Mouse (Mus musculus): ENCODE data around the gene Muc1.

Gene Muc1

DNA sequence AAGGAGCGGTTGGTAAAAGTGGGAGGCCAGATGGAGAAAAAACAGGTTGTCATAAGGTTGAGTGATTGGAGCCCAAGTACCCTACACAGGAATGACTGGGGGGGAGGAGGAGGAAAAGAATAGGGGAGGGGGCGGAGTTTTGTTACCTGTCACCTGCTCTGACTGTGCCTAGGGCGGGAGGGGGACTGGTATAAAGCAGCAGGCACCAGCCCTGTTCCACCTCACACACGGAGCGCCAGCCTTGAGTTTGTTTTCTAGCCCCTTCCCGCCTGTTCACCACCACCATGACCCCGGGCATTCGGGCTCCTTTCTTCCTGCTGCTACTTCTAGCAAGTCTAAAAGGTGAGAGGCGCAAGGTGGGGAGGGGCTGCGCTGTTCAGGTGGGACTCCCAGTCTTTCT lies at the start of gene Muc1:
Gene Muc1 (plus strand): TSS at position 222 of the 400 bp plus-strand sequence.
- DNase-seq (ENCODE audit: low read depth, low spot score), result no peak

GRCm38 (mm10) chr3:89181749-89182500 lies 46.9 kb upstream of the Muc1 start:
- DNase-seq (ENCODE audit: low read depth, low spot score), result no peak

DNA sequence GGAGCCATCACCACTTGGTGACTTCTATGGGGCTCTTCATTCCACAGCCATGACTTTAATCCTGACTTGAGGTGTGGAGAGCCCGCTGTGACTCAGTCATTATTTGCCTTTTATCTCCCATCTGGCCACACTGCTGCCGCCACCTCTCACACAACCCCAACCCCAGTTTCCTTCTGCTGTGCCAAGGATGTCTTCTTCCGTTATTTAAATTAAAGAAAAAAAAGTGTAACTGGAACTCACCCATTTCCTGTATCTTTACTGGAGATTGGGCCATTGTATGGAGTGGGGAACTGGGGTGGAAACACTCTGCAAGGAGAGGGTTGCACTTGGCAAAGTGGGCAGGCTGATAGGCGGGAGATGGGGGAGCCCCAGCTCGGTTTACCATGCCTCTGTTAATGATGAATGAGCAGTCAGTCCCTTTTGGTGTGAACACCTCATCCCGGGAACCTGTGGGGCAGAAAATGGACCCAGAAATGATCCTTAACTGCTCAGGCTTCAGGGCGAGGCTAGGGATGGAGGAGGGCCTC lies 46.3 kb upstream of the Muc1 start:
- no peak for DNase-seq (ENCODE audit: low read depth, low spot score)

DNA sequence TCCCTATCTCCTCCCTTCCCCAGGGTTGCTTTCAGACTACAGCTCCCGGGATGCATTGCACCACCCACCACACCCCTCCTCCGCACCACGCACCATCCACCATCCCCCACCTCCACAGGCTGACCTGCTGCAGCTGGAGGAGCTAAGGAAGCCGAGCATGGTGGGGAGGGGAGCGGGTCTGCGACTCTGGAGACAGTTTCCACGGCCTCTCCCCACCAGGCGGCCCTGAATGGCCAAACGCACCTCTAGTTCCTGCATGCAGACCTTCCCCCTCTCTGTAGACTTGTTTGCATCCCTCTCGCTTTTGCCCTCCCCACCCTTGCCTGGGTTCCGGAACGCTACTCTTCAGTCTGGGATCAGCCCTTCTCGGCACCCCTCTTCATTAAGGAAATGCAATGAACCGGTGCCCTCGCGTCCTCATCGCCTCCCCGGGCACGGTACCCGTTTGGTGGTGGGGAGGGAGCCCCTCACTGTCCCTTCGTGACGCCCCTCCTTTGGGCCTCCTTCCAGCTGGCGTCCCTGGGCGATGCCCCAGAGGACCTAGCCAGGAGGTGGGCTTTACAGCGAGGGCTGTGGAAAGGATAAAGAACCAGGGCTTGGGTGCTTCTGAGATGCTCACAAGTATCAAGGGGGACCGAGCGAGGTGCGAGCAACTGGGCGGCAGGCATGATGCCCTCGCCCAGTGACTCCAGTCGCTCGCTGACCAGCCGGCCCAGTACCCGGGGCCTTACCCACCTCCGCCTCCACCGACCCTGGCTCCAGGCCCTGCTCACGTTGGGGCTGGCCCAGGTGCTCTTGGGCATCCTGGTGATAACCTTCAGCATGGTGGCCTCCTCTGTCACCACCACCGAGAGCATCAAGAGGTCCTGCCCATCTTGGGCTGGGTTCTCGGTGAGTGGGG lies 45.5 kb upstream of the Muc1 start, which contains the start of gene Fam189b:
Gene Fam189b (plus strand): TSS at position 86 of the 901 bp plus-strand sequence.
- peak; percentile 61 for DNase-seq (ENCODE audit: low read depth, low spot score)

- no peak for DNase-seq (ENCODE audit: low read depth, low spot score)
Observed at GRCm38 (mm10) chr3:89183959-89184315, 44.9 kb upstream of the Muc1 start.

DNA sequence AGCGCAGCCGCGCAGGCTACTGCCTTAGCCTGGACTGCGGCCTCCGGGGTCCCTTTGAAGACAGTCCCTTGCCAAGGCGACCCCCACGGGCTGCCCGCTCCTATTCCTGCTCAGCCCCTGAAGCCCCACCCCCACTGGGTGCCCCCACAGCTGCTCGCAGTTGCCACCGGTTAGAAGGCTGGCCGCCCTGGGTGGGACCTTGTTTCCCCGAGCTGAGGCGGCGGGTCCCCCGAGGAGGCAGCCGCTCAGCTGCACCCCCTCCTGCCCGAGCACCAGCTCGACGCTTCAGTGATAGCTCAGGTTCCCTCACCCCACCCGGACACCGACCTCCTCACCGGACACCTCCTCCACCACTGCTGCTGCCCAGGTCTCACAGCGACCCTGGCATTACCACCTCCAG lies 41.7 kb upstream of the Muc1 start:
- no peak for DNase-seq (ENCODE audit: low read depth, low spot score)

- no peak for DNase-seq (ENCODE audit: low read depth, low spot score)
Observed at GRCm38 (mm10) chr3:89187690-89188477, 41.0 kb upstream of the Muc1 start.

- DNase-seq (ENCODE audit: low read depth, low spot score), result no peak
Observed at GRCm38 (mm10) chr3:89188478-89188875, 40.4 kb upstream of the Muc1 start.

GRCm38 (mm10) chr3:89190436-89190835 lies 38.4 kb upstream of the Muc1 start:
- DNase-seq (ENCODE audit: low read depth, low spot score), result no peak

DNA sequence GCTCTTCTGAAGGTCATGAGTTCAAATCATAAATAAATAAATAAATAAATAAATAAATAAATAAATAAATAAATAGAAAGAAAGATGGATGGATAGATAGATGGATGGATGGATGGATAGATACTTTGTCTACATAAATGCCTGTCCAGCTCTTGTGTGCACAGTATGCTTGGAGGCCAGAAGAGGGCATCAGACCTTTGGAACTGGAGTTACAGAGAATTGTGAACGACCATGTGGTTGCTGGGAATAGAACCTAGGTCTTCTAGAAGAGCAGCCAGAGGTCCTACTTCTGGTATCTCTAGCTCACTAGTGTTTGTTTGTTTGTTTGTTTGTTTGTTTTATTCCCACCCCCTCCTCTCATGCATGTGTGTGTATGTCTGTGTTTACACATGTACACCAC lies 35.5 kb upstream of the Muc1 start:
- no peak for DNase-seq (ENCODE audit: low read depth, low spot score)

DNA sequence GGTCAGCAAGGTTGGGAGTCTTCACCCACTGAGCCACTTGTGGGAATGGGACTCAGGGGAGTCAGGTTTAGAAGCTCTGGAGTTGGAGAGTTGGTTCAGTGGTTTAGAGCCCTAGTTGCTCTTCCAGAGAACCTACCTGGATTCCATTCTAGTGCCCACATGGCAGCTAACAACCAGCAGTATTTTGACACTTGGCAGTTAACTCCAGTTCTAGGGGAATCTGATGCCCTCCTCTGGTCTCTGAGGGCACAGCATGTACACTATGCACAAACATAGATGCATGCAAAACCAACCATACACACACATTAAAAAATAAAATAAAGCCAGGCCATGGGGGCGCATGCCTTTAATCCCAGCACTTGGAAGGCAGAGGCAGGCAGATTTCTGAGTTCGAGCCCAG lies 35.0 kb upstream of the Muc1 start:
- no peak for DNase-seq (ENCODE audit: low read depth, low spot score)

GRCm38 (mm10) chr3:89195979-89196877 lies 32.6 kb upstream of the Muc1 start:
- peak; percentile 71 for DNase-seq (ENCODE audit: low read depth, low spot score)

DNA sequence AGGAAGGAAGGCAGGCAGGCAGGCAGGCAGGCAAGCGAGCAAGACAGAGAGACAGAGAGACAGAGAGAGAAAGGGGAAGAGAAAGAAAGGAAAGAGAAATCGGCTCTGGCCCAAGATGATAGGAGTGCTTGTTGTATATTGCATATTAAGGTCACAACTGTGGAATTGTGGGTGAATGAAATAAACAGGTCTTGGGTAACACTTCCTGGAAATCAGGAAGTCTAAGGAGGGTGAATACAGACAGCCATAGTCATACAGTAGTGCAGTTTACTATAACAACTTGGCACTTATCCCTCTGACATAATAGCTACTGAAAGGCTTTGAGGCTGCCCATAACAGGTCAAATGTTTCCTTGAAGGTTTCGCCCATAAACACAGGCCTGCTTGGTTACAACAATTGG lies 29.0 kb upstream of the Muc1 start:
- DNase-seq (ENCODE audit: low read depth, low spot score), result no peak

- DNase-seq (ENCODE audit: low read depth, low spot score), result peak; percentile 87
Observed at GRCm38 (mm10) chr3:89202253-89203141, 26.4 kb upstream of the Muc1 start, which contains the start of gene Gba. Gba (plus strand) TSS chr3:89202928.

GRCm38 (mm10) chr3:89203142-89203514 lies 25.7 kb upstream of the Muc1 start:
- DNase-seq (ENCODE audit: low read depth, low spot score), result no peak

- DNase-seq (ENCODE audit: low read depth, low spot score), result no peak
Observed at GRCm38 (mm10) chr3:89206079-89206478, 22.8 kb upstream of the Muc1 start.

DNA sequence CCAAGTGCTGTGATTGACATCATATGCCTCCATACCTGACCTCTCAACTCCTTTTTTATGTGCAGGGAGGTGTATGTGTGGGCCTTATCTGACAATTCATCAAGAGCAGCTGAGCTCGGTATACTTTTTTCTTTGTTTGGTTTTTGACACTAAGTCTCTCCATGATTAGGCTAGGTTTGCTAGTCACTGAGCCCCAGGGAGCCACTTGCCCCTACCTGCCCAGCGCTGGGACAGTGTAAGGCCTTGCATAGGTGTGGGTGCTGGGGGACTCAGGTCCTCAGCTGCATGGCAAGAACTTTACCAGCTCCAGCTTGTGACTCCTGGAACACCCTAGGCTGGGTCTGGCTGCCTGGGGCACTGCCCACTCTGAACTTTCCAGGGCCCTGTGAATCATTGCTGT lies 22.2 kb upstream of the Muc1 start:
- DNase-seq (ENCODE audit: low read depth, low spot score), result no peak

GRCm38 (mm10) chr3:89208075-89208657 lies 20.7 kb upstream of the Muc1 start:
- DNase-seq (ENCODE audit: low read depth, low spot score), result no peak

DNA sequence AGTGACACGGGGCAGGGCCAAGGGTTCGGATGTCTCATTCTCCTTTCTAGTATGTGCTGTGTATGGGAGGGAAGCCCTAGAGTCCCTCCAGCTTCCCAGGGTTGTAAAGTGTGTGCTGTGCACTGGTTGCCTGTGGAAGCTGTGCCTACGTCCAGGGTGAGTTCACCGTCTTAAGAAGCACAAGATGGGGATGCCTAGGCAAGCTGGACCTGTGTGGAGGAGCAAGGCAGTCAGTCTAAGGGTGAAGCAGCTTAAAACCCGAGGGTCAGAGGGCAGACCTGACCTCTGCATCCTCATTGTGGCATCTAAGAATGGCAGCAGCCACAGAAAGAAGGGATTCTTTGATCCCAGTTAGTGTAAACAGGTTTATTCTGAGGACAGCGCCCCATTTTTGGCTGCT lies 20.1 kb upstream of the Muc1 start:
- no peak for DNase-seq (ENCODE audit: low read depth, low spot score)

All from retina, adult 2 months (tissue).